Mouse (Mus musculus) layer of hippocampus, adult 2 months (tissue): ENCODE measurements around the gene Gfm1. TPM values are rescaled to one million over a fixed set of nuclear protein-coding genes. Genes with fewer than 3 reads are reported as not detected.
A peak's percentile ranks its signal among the peaks of the same experiment; 100 is the strongest.

ENCODE experiments used
- DNase-seq, 2 experiments: peaks; one replicate each; pipeline ENCODE4 v3.0.0; 2022; ENCODE audit warnings: low spot score in 2 of 2
- H3K27ac ChIP-seq: fragments of 200-600 bp; 2 replicates; pipeline ENCODE4 v1.8.1; 2022
- H3K4me3 ChIP-seq: fragments of 200-600 bp; 2 replicates; pipeline ENCODE4 v1.8.1; 2022; ENCODE audit warnings: mild to moderate bottlenecking
- CTCF ChIP-seq: fragments of 200-600 bp; conservative IDR thresholded peaks from 2 replicates; pipeline ENCODE4 v1.8.1; 2022; ENCODE audit warnings: antibody characterized with exemption, mild to moderate bottlenecking, moderate library complexity
- long read RNA-seq, 2 experiments: library from polyadenylated mRNA; stranded (forward); transcript quantifications; one replicate each; pipeline ENCODE4 v2.0.0; 2021; ENCODE audit warnings: borderline mapping rate in 2 of 2
- total RNA-seq, 2 experiments: library from RNA; stranded (reverse); gene quantifications; 2 replicates each; pipeline ENCODE4 v1.2.3; 2021

Gene Gfm1
- total RNA-seq, result 10 to 100 TPM; 53.5 to 57.7 TPM
- long read RNA-seq, experiment 1, full-length matches to known transcripts, result 23 of 32 reads
- long read RNA-seq, experiment 1, partial matches to known transcripts, result 3 of 32 reads
- long read RNA-seq, experiment 1, other reads (novel, unspliced or antisense), result 6 of 32 reads
- long read RNA-seq, experiment 2, full-length matches to known transcripts, result 43 of 51 reads
- long read RNA-seq, experiment 2, partial matches to known transcripts, result 0 of 51 reads
- long read RNA-seq, experiment 2, other reads (novel, unspliced or antisense), result 8 of 51 reads

DNA sequence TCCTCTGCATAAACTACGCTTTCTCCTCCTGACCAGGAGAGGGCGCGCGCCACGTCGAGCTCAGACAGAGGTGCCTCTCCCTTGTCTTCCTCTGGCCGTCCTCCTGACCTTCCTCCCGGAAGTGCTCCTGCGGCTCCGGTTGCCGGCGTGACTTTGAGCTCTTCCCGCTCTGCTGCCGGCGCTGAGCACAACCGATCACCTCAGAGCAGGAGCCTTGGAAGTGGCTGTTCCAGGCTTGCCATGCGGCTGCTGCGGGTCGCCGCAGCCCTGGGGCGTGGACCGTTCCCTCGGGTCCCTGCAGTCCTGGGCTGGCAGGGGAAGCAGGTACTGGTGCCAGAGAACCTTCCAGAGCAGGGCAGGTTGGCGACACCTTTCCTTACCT is at the start of gene Gfm1:
Gene Gfm1, plus strand, starts transcription at position 98 of the 382 bp plus-strand sequence.
- Histone ChIP-seq H3K27ac (peak within 1 kb of the TSS; percentile 84), H3K4me3 (peak within 1 kb of the TSS; percentile 80)
- TF ChIP-seq CTCF, result peak; percentile 86
- peak; percentile 89 to 90 for DNase-seq

DNA sequence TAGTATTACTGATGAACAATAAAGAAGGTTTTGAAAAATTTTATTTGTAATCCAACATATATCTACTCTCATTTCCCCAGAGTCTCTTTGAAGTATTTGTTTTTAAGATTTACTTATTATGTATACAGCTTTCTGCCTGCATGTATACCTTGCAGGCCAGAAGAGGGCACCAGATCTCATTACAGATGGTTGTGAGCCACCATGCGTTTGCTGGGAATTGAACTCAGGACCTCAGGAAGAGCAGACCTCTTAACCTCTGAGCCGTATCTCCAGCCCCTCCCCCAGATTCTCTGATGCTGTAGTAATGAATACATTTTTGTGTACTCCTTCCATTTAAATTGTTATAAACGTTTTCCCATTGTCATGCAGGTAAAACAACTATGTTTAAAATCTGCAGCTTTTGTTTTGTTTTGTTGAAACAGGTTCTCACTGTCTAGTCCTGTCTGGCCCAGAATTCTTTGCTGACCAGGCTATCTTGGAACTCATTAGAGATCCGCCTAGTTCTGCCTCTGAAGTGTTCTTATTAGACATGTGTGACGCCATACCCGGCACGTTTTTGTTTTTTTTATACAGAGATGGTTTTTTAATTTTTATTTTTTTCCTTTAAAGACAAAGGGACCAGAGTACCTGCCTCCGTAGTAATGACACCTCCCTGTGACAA is 428 bp upstream of the Gfm1 start:
- H3K27ac ChIP-seq, result peak overlapping the region; percentile 33; the same call in 1 of the 2 replicates

DNA sequence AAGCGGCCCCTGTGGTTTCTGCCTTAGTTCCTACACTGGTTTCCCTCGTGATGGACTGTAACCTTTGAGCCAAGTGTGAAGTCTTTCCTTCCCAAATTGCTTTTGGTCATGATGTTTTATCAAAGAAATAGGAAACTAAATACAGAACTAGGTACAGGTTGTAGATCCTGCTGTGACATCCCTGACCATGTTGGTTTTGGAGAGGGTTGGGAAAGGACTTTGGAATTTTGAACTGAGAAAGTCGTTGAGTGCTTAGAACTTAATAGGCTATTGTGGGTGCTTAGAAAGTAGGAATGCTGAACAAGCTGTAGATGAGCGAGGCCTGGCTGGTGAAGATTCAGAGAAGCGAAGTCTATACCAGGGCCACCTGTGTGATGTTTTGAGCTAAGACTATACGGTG is 4.1 kb downstream of the Gfm1 start:
- Histone ChIP-seq H3K4me3 (no peak overlapping the region), H3K27ac (no peak overlapping the region)
- TF ChIP-seq CTCF, result no peak
- DNase-seq, result no peak

More for the DNA sequence above, 428 bp upstream of the Gfm1 start:
- TF ChIP-seq CTCF, result no peak; the same call in none of the 2 replicates
- H3K4me3 ChIP-seq, result peak overlapping the region; percentile 80
- DNase-seq, result no peak

DNA sequence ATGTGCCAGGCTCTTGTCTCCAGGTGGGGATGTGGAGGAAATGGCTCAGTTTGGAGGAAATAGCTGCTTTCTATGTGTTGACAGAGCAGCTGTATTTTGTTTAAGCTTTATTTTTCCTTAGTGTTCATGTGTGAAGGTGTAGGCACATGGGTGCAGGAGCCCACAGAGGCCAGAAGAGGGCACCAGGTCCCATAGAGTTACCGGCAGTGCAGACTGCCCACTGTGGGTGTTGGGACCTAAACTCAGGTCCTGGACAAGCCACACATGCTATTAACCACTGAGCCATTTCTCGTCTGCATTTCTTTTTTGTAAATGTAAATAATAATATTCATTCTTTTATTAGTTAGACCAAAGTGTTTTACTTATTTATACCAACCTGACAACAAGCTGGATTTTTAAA is 17.2 kb downstream of the Gfm1 start:
- no peak for DNase-seq
- H3K4me3 ChIP-seq, result no peak overlapping the region
- TF ChIP-seq CTCF, result peak; percentile 55
- no peak overlapping the region for H3K27ac ChIP-seq

DNA sequence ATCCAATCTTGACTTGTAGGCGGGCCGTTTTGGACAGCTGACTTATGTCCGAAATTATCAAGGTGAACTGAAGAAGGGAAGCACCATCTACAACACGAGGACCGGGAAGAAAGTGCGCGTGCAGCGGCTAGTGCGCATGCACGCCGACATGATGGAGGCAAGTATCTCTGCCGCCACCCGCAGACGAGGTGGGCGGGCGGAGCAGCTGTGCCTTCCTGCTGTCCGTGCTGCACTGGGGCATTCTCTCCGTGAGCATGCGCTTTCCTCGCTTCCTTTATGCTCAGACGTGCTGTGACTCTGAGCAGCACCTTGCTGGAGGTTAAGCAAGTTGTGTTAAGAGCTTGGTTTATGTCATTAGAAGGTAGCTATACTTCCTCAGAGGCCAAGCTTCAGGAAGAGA is 19.8 kb downstream of the Gfm1 start:
- no peak for TF ChIP-seq CTCF
- peak; percentile 56 to 61 for DNase-seq

DNA sequence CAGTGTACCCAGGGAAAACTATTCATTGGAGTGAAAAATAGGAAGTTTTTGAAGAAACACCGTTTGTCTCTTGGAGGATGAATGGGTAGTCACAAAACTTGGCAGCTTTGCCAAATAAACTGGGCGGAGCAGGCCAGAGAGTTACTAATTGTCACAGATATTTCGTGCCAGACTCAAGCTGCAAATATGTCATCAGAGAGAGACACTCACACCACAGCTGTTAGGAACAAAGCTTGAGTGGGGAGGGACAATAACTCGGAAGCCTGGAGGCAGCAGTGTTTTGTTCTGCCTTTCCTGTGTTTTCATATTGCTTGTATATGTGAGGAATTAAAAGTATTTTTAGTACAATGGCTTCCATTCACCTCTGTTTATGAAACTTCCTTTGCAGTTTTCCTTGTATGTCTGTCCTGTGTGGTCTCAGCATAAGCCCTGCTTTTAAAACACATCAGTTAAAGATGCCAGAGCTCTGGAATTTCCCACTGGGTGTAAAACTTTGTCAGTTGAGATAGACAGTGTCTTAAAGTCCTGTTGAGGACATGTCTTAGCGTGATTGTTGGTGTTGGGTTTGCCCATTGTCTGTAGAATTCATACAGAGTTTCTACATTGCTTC is 20.8 kb downstream of the Gfm1 start:
- TF ChIP-seq CTCF, result no peak
- Histone ChIP-seq H3K4me3 (no peak overlapping the region), H3K27ac (no peak overlapping the region; the same call in 1 of the 2 replicates)
- DNase-seq, result peak in 1 of 2 experiments; percentile 42

More for the DNA sequence above, 19.8 kb downstream of the Gfm1 start:
- Histone ChIP-seq H3K4me3 (no peak overlapping the region), H3K27ac (peak overlapping the region; percentile 36)

DNA sequence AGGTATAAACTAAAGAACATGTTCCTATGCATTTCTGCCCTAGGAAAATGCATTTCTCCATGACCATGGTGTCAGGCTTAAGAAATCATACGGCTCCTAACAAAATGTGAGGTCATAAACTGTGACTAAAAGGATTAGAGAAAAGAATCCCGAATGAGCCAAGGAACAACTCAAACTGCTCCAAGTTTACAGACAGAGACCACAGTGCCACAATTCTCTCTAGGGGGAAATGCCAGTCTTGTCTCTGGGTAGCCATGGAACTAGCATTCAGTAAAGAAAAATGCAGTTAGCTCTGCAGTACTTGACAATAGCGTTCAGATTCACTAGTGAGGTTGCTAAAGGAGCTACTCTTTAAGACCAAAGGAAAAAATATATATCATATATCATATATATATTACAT is 30.0 kb downstream of the Gfm1 start:
- DNase-seq, result no peak
- no peak overlapping the region for H3K4me3 ChIP-seq
- no peak for TF ChIP-seq CTCF
- H3K27ac ChIP-seq, result peak overlapping the region; percentile 8

DNA sequence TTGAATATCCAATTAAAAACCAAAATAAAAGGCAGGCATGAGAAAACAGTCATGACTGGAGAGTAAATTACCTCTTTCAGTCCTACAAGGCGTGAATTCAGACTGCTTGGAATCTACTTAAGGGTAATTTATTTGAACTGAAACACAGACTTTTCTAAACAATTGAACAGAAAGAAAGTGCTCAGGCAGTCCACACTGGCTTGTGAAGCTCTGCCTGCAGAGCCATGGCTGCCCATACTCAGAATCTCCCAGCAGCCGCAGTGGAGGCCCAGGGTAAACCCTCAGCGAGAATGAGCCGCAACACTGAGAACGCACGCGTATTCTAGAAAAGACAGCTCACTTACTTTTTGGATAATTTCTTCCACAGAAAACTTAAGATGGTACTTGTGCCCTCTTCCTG is 32.1 kb downstream of the Gfm1 start:
- Histone ChIP-seq H3K4me3 (peak overlapping the region; percentile 72), H3K27ac (peak overlapping the region; percentile 79)
- no peak for DNase-seq
- no peak for TF ChIP-seq CTCF

DNA sequence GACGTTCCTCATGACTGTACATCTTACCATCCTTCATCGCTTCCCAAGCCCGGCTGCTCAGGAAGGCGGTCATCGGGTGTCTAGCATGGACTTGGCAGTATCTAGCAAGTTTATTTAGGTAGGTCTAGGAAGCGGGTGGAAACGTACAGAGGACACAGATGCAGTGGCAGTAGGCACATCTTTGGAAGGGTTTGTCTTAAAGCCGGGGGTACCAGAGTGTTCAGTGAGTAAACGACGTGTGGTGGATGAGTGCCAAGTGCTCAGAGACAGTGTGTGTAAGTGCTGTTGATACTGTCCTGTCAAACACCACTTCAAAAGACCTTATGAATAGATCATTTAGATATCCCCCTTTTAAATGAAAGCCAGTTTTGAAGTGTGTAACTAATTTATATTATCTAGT is 32.7 kb downstream of the Gfm1 start:
- Histone ChIP-seq H3K27ac (peak overlapping the region; percentile 79), H3K4me3 (peak overlapping the region; percentile 72)
- TF ChIP-seq CTCF, result no peak
- no peak for DNase-seq

DNA sequence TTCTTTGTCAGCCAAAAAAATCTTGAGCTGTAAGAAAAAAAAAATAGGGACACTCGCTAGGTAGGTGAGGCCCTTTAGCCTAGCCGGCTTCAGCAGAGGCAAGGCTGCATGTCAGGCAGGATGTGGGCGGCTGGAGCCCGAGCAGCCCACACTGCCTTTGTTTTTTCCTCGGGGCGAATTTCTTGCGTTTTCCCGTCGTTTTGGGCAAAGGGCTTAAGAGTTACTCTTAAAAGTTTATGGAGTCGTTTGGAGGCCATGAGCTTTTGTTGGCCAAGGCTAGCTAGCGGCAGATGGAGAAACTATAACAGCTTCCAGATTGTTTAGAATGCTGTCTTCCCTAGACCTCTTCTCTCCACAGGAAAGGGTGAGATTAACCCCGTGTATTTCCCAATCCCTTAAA is 33.1 kb downstream of the Gfm1 start:
- no peak for TF ChIP-seq CTCF
- Histone ChIP-seq H3K4me3 (peak overlapping the region; percentile 72), H3K27ac (peak overlapping the region; percentile 79)
- DNase-seq, result no peak

DNA sequence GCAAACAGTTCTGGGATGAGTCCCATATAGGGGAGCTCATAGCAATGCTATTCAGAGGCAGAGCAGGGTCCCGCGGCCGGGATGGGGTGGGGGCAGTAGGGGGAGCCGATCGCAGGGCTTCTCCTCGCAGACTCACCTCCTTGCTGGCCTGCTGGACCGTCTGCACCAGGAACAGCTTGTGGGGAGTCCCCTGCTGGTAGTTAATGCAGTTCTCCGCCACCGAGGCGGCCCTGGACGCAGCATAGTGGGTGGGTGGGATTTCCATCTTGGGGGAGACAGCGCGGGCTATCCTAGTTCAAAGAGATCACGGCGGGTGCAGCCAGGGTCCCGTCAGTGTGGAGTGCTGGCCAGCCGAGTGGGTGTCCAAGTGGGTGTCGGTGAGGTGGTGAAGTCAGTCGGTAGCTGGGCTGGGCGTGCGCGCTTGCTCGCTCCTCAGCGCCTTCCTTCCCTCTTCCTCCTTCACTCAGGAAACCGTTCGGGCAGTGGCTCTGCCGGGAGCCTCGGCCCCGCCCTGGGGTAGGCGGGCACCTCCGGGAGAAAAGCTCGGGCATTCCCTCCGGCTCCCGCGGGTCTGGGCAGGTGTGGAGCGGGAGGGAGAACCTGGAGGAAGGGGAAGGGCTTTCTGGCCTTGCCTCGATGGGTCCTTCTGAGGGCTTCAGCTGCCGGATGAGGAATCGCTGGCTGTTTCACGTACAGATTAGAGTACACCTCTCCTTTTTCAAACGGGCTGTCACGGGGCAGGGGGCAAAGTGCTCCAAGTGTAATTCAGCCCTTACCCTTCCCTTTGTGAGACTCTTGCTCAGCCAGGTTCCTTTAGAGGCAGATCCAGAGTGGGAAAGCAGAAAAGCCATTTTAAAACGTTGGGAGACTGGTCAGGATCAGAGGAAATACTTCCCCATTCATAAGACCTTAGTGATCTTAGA is 33.8 kb downstream of the Gfm1 start, which contains the start of gene Lxn:
Gene Lxn, minus strand, starts transcription at position 477 of the 923 bp plus-strand sequence.
- peak; percentile 55 for TF ChIP-seq CTCF
- H3K4me3 ChIP-seq, result peak within 1 kb of the TSS; percentile 72
- peak within 1 kb of the TSS; percentile 79 for H3K27ac ChIP-seq
- peak; percentile 47 to 52 for DNase-seq

DNA sequence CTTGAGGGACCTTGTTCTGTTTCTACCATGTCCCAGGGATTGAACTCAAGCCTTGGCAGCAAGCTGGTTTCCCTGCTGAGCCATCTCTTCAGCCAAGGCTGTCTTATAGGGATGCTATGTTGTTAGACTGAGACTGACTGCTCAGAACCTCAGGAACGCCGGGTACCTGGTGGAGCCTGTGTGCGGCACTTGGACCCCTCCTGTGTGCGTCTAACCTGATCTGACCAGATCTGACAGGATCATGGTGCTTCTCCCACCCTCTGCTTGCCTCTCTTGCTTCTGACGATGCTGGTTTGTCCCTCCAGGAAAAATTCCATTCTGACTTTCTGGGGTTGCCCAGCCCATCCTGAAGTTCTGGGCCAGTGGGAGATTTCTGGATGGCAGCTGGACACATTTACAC is 36.7 kb downstream of the Gfm1 start:
- TF ChIP-seq CTCF, result no peak
- H3K27ac ChIP-seq, result no peak overlapping the region
- H3K4me3 ChIP-seq, result no peak overlapping the region
- no peak for DNase-seq

DNA sequence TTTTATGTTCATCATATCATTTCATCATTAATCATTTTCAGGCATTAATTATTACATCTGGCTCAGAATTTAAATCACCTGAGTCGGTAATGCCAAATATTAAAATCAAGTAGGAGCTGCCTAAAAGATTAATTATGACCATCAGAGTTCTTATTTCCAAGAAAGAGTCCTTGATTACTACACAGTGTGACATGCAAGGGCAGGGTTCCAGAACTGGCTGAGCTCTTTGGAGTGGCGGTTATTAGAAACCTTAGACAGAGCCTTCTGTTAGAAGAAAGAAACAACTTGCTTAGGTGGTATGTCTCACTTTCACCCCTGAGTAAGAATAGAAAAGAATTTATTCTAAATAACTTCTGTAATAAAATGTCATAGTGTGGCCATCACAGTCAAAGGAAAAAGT is 37.4 kb downstream of the Gfm1 start:
- no peak for TF ChIP-seq CTCF
- Histone ChIP-seq H3K4me3 (no peak overlapping the region), H3K27ac (no peak overlapping the region)
- no peak for DNase-seq
